Mouse (Mus musculus) adrenal gland, adult 18-20 months (tissue): Measurements from ENCODE around the gene Fam227b. TPM values are rescaled to one million over a fixed set of nuclear protein-coding genes. Genes with fewer than 3 reads are reported as not detected.

Experiments used
- DNase-seq, 2 experiments: peaks; one replicate each; pipeline ENCODE4 v3.0.0; 2021 to 2022; ENCODE audit warnings: low spot score in 2 of 2
- total RNA-seq, 2 experiments: library from RNA; stranded (reverse); gene quantifications; 1 replicate in 1 of 2; 2 replicates in 1 of 2; pipeline ENCODE4 v1.2.3; 2021

Gene Fam227b
- total RNA-seq, 2 experiments from 2014 or later = not detected

- no peak for DNase-seq
These were observed 88.9 kb downstream of the Fam227b start for GRCm38 (mm10) chr2:126062876-126063275.

GRCm38 (mm10) chr2:126061037-126061773, 90.6 kb downstream of the Fam227b start:
- DNase-seq = no peak

GRCm38 (mm10) chr2:126060595-126060994, 91.2 kb downstream of the Fam227b start:
- DNase-seq = no peak

- DNase-seq = no peak
These were observed 98.1 kb downstream of the Fam227b start for GRCm38 (mm10) chr2:126053657-126054056.

GRCm38 (mm10) chr2:126052749-126053557, 98.9 kb downstream of the Fam227b start:
- DNase-seq = no peak

- DNase-seq = no peak
These were observed 106.2 kb downstream of the Fam227b start for GRCm38 (mm10) chr2:126045621-126046020.

GRCm38 (mm10) chr2:126042674-126043073, 109.1 kb downstream of the Fam227b start:
- no peak for DNase-seq

GRCm38 (mm10) chr2:126041237-126041636, 110.6 kb downstream of the Fam227b start:
- DNase-seq = no peak

- no peak for DNase-seq
These were observed 111.2 kb downstream of the Fam227b start for GRCm38 (mm10) chr2:126040651-126041050.

GRCm38 (mm10) chr2:126039414-126039891, 112.4 kb downstream of the Fam227b start:
- no peak for DNase-seq

- no peak for DNase-seq
These were observed 113.4 kb downstream of the Fam227b start for GRCm38 (mm10) chr2:126038221-126039000.

- no peak for DNase-seq
These were observed 115.7 kb downstream of the Fam227b start for GRCm38 (mm10) chr2:126036121-126036520.

- no peak for DNase-seq
These were observed 116.6 kb downstream of the Fam227b start for GRCm38 (mm10) chr2:126035013-126035770.

GRCm38 (mm10) chr2:126034379-126035005, 117.3 kb downstream of the Fam227b start, which contains the start of gene Fgf7:
Fgf7 (plus strand) TSS chr2:126034658.
- DNase-seq = no peak

- DNase-seq = peak in 1 of 2 experiments; percentile 12
These were observed 118.5 kb downstream of the Fam227b start for GRCm38 (mm10) chr2:126033114-126033972.

- DNase-seq = no peak
These were observed 120.5 kb downstream of the Fam227b start for GRCm38 (mm10) chr2:126031186-126031900.

- DNase-seq = no peak
These were observed 135.9 kb downstream of the Fam227b start for GRCm38 (mm10) chr2:126015763-126016473.
